Mouse (Mus musculus) small intestine, adult 2 months (tissue): ENCODE data around the gene Cacna2d3.

Source experiments
- CTCF ChIP-seq: fragments of 200-500 bp; IDR thresholded peaks from 2 replicates; pipeline ENCODE4 v1.5.1; 2012; ENCODE audit warnings: low read depth, mild to moderate bottlenecking, control low read depth, inconsistent platforms, low read length, moderate library complexity, mixed read lengths; ENCODE audit not compliant: insufficient replicate concordance, insufficient read length; ENCODE audit errors: extremely low read depth
- POLR2A ChIP-seq: fragments of 200-500 bp; IDR thresholded peaks from 2 replicates; pipeline ENCODE4 v1.6.1; 2012; ENCODE audit warnings: low read depth, mild to moderate bottlenecking, control low read depth, inconsistent platforms, low read length, moderate library complexity

- TF ChIP-seq CTCF = no peak
- no peak for TF ChIP-seq POLR2A
Observed at GRCm38 (mm10) chr14:29137614-29138013, 584.0 kb downstream of the Cacna2d3 start.
